Mouse (Mus musculus) regulatory T cell (primary cell): ENCODE measurements around the gene Hoxa3.

Experiments
- in situ Hi-C: fragments of 300-600 bp; cut with MboI, MseI; formaldehyde crosslinking; loops from one replicate; pipeline ENCODE4 v1.15.1; 2025; ENCODE audit warnings: high pct_unique_total_duplicates

Hoxa3 gene

DNA sequence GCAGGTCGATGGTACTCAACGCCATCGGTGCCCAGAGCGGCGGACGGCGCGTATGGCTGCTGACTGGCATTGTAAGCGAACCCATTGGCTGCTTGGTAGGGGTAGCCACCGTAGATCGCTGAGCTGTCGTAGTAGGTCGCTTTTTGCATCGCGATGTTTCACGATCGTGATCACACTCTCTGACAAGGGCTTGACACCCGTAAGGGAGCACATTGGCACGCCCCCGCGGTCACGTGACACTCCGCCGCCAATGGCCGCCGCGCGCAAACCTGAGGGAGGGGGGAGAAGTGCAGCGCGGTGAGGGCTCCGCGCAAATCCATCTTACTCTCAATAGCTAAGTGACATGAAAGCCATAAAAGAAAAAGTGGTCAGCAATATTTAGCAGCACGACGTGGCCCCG lies 40.6 kb downstream of the Hoxa3 start:
- in situ Hi-C loops: no loop called here

DNA sequence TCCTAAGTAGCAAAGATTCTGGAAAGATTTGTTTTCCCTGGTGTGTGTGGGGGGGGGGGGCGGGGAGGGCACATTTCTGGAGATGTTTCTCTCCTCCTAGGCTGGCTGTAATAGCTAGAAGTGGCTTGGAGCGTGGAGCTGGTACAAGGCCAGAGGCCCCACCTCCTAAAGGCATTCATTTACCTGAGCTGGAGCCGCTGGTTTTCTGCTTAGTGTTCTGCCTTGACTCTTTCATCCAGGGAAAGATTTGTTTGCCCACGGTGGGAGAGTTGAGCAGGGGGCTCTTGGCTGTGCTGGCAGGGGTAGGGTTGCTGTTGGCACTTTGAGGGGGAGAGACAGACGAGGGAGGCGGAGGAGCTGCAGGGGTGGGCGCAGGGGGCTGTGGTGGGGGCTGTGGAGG lies 41.2 kb downstream of the Hoxa3 start:
- in situ Hi-C loops: no loop called here

DNA sequence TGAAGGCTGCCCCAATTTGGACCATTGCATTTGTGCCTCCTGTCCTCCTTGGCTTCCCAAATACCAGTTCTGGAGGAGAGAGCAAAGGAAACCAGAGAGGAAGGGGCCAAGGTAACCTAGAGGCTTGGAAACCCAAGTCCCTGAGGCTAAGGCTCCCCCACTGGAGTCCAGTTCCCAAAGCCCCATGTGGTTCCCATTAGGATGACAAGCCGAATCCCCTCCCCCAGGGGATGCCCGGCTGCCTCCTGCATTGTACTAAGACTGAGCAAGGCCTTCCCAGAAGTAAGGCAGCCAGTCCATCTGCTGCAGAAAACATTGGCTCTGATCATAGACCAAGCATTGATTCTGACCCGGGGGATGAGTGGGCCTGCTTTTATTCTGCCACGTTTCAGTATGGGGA lies 41.8 kb downstream of the Hoxa3 start:
- in situ Hi-C loops: no loop called here

DNA sequence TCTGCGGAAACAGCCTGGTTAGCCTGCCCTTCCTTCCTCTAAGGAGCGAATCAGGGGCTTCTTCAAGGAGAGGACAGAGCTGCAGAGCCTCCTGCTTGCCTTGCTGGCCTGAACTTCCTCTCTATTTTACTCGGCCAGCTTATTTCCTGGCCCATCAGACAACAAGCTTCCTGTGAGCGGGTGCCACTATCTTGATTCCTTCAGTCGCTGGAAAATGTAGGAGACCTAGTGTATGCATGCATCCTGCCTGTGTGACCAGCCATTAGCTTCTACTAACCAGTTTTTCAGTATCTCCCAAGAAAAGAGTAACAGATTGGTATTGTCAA lies 42.3 kb downstream of the Hoxa3 start:
- in situ Hi-C loops: no loop called here

DNA sequence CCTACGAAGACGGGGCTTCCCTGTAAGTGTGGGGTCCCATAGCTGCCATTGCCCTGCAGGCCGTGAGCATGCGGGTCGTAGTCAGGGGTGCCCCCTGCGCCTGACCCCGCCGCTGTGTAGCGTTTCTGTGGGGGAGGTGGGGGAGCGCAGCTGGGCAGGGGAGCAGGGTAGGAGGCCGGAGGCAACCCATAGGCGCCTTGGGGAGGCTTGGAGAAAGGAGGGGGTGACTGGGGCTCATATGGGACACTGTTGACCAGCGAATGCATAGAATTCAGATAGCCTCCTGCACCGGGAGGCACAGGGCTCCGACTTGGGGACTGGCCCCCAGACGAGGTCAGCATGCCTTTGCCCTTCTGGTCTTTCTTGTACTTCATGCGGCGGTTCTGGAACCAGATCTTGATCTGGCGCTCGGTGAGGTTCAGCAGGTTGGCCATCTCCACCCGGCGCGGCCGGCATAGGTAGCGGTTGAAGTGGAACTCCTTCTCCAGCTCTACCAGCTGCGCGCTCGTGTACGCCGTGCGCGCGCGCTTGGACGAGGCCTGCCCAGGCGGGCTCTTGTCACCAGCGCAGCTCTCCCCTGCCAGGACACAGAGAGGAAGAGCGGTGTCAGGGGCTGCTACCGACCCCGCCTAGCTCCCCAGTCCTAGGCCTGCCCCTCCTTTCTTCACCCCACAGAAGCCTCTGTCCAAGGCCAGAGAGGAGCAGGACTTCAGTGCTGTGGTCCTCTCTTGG lies 42.8 kb downstream of the Hoxa3 start:
- in situ Hi-C loops: no loop called here

DNA sequence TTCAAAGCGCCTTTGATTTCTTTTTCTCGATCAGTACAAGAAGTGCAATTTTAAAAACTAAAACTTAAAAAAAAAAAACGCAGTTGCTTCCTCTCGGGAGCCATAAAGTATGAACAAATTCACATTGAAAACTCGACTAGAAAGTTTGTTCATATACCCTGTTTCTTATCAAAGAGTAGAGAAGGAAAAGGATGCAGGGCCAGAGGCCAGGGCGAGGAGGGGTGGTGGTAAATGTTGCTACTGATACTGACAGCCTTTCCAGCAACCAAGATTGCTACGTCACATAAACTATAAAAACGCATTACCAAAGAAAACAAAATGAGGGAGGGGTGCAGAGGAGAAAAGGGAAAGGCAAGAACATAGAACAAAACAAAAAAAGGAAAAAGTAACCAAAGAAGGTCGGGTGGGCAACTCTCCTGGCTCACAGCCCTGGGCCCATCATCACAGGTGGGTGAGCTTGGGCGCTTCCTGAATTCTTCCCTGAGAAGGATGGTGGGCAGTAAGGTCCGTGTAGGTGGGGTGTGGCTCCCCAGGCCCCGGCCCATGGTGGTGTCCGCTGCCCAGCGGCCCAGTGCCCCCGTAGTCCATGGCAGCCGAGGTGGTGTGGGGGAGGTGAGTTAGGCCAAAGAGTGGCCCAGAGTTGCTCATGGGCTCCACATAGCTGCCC lies 43.5 kb downstream of the Hoxa3 start:
- in situ Hi-C loops: no loop called here

DNA sequence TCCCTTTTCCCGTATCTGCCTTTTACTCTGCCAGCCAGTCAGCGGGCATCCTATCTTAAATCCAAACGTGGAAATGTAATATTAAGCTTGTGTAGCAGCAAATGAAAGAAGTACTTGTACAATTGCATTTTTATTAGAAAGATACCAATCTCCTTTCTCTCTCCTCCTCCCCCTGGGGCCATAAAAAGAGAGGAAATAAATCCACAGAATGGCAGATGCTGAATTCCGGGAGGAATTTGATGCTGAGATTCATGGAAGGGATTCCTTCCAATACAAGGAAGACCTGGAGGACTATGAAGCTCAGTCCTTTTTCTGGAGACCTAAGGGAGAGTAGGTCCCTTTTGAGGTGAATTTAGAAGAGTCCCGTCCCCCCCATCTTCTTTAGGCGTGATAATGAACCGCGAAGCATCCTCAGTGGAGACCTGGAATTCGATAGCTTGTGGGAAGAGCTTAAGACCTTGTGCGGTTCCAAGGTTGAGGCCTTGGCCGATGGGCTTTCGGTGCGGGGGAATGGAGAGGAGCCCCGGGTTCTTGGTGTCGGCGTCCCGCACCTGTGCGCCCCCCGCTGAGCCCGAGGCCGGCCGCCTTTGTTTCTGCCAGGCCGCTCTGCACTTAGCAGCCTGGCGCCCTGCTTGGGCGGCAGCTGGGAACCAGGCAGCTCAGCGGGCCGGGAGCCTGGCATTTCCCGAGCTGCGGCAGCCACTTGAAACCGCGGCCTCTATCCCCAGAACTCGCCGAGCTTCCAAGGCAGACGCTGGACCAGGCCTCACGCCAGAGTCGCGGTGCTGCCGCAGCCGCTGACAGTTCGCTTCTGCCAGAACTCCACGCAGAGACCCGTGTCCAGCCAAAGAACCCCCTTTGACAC lies 44.7 kb downstream of the Hoxa3 start:
- in situ Hi-C loops: no loop called here

DNA sequence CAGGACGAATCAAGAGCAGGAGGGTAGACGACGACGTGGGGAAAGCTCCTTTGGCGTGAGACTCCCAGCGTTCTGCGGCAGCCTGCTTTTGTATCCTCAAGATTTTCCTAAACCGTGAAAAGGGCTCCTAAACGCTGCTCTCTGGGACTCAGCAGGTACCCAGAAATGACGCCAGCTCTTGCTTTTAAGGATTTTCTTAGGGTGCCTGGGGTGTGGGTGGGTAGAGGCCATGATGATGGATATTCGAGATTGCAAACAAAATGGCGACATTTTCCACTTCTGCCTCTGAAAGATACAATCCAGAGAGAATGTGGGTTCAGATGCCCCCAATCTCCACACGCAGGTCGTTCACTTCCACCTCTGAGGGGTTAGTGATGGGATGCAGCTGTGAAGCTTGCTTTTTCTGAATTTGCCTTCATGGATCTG lies 45.4 kb downstream of the Hoxa3 start:
- in situ Hi-C loops: no loop called here

DNA sequence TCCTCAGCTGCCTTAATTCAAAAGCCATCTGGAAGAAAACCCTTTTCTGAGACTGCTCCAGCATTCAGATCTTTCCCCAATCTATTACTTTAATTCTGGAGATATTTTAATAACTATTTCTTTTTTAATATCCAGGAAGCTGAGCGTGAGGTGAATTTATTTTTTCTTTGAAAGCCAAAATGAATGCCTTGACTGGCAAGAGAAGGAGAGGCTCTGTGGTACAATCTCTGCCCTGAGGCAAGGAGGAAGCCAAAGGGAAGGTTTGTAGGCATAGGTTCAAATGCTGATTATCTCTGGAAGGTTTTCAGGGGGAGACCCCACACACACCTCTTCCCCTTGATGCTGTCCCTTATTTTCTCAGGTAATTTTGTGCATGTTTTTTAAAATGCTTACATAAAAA lies 46.0 kb downstream of the Hoxa3 start:
- in situ Hi-C loops: no loop called here

DNA sequence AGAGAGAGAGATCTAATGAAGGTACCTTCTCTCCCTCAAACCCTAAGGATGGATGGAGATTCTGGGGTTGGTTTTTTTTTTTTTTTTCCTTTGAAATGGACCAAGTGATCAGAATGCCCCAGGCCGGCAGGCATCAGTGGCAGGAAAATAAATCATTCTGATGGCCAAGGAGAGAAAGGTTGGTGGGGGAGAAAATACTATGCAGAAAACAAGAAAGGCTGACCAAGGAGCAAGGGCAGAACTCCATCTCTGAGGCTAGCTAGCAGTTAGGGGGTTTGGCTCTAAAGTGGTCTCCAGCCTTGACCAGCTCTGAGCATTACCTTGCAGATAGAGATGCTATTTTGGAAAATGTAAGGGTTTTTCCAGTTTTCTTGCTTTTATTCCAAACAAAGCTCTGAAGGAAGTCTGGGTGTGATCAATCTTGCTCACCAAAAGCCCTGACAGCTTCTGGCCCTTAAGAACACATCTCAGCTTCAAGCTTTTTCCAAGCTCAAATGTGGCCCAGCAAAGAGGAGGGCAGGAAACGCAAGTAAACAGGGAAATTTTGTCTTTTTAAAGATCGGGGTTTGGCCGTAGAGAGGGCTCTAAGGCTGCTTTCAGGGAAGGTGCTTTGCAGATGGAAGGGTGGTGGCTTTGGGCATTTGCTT lies 46.6 kb downstream of the Hoxa3 start:
- in situ Hi-C loops: no loop called here

DNA sequence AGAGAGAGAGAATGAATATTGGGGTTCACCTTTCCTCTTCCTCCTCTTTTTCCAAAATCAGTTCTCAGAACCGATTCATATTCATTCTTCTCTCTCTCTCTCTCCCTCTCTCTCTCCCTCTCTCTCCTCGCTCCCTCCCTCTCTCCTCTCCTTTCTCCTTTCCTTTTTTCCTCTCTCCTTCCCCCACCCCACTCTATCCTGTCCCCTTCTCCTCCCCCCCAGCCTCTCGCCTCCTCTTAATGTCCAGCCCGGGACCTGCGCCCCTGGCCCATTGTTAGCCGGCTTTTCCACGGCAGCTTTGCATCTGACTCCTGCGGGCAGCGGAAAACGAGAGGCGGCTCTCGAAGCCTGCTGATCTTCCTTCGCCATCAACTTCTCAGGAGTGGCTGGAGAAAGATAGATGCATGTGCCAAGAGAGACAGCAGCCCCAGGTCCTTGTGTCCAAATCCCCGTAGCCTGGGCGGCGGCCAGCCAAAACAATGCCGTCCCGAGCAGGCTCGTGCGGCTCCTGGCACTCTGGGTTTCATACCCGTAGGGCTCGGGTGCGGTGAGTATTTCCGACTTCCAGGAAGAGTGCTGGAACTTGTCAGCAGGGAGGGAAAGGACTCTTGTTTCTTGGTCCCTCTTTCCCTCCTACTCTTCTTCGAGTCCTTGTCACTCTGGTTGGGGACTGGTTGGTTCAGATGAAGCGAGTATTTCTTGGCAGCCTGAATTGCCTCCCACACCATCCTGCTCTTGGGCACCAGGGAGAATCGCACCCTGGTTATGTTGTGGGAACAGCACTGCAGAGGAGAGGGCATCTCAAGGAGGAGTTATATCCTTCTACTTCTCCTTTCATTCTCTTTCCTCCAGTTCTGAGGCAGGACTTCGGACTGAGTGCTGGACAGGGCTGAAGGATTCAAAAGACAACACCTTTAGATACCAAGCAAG lies 47.4 kb downstream of the Hoxa3 start:
- in situ Hi-C loops: no loop called here

DNA sequence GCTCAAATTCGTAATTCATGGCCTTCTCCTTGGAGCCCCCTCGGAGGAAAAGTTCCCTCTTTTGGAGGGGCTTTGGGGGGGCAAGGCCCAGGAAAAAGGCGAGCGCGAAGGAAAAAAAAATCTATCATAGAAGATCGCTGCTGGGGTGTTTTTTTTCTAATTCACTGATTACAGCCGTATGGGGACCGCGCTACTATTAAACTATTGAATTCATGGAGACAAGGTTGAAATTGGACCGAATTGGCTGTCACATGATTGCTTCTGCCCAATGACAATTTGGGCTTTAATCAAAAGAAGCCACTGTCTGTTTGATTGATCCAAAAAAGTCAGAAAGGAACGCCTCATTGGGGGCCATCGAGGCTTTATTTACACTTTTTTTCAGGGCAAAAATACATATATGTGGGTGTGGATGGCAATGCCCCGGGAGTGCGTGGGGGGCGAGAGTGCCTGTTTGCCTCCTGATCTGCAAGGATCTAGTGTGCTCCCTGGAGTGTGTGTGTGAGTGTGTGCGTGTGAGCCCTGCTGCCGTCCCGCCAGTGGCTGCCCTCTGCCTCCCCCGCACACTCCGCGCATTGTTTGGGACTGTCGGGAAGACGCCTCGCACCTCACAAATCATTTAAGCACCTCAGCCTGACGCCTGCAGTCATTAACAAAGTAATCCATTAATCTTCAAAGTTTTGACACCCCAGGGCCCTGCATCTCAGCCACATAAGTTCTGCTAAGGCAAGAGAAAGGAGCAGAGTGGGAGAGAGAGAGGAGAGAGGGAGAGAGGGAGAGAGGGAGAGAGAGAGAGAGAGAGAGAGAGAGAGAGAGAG lies 48.3 kb downstream of the Hoxa3 start, which contains the start of gene Hoxa2:
TSS of gene Hoxa2 (minus strand) at position 206 of the 815 bp plus-strand sequence.
- in situ Hi-C loops: no loop called here

DNA sequence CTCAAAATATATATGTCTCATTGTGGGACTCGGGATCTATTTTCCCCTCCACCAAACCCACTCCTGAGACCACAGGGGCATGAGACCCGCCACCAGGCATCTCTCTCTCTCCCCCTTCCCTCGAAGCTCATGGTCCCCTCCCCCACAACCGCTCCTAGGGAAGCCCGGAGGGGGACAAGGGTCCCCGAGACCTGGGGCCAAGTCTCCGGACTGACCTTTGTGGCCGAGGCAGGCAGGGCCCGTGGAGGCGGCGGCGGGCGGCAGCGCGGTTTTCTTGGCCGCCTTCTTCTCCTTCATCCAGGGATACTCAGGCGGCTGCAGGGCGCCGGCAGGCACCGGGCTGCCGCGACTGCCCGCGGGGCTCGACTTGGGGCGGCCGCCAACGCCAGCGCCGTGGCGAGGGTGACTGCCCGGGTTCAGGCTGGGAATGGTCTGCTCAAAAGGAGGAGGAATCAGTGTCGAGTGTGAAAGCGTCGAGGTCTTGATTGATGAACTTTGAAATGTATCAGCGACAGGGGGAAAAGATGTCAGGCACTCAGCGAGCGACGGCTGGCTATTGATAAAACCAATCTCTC lies 49.0 kb downstream of the Hoxa3 start:
- in situ Hi-C loops: no loop called here

DNA sequence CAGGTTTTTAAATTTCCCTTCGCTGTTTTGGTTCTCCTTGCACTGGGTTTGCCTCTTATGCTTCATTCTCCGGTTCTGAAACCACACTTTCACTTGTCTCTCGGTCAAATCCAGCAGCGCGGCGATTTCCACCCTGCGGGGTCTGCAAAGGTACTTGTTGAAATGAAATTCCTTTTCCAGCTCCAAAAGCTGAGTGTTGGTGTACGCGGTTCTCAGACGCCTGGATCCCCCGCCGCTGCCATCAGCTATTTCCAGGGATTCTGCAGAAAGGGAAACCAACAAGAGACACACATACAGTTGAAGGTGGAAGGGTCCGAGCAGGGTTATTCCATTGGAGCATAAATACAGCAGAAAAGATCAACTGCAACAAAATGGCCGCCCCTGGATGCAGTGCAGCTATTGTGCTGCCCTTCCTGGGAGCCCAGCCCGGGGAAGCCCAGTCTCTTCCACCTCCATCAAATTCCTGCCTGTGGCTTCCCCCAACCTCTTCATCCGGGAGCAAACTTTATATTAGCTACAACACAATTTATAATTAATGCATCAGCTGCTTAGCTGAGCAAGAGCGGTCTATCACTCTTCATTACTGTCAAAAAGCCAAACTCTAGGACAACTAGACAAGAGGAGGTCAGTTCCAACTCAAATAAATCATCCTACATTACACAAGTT lies 49.6 kb downstream of the Hoxa3 start:
- in situ Hi-C loops: no loop called here

DNA sequence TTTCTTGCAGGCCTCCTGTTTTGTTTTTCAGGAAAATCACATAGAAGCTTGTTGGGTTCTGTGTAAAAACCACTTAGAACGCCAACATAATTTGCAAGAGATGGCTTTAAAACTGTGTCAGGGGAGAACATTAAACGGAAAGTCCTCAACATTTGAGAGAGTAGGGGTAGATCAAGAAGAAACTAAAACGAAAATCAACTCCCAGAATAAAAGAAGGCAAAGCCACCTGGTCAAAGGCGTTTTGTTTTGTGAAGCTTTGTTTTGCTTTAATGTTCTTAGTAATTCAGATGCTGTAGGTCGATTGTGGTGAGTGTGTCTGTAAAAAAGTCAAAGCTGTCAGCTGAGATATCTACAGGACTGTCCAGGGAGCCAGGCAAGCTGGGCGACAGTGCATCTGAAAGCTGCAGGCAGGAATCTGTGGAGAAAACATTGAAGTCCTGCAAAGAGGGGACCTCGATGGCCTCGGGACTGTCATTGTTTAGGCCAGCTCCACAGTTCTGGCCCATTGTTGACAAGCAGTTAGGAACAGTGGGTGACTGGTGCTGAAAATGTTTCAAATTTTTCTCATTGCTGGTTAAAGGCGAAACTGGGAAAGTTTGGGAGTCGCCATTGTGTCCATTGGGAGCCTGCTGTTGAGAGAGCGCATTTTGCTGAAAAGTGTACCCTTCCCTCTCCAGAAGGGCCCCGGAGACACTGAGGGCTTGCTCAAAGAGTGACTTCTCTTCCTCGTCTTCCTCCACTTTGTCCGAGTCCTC lies 50.3 kb downstream of the Hoxa3 start:
- in situ Hi-C loops: no loop called here

DNA sequence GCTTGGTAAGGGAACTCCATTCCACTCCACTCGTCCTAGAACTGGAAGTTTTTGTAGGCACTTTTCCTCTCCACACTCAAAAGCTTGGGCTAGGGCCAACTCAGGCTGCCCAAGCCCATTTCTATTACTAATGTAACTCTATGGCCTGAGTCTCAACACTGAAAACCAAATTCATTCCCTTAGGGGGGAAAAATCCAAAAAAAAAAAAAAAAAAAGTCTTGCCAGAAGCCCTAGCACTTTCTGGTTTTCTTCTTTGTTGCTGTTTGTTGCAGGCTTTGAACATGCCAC lies 51.1 kb downstream of the Hoxa3 start:
- in situ Hi-C loops: no loop called here

DNA sequence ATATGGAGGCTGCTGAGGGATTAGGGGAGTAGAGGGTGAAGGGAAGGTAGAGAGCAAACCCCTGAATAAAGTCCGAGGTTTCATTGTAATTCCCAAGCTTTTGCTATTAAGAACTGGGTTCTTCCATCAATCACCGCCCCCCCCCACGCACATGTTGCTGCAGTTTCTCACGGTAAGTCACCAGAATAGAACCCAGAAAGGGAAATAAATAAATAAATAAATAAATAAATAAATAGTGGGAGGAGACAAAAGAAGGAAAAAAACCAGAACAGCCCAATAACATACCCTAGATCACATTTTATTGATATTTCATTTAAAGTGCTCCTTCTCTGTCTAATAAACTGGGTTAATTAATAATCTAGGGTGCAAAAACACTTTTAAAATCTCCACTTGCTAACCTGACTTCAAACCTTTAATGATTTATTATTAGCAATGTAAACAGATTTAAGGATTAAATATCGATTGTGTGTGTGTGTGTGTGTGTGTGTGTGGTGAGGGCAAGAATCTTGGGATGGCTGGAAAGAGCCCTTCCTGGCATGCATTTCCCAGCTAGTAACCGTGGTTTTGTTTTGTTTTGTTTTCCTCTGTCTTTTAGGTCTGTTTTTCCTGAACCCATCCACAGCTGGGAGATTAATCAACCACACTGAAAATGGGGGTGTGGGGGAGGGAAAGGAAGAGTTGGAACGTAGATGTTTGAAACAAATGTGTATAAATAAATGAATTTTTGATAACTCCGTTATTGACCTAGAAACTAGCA lies 51.6 kb downstream of the Hoxa3 start:
- in situ Hi-C loops: no loop called here
